In genomic region chr7:80444401-80445249, GRCm38 (mm10) we compare ENCODE assay signal across 9 mouse cellular contexts. TPM values are rescaled to one million over a fixed set of nuclear protein-coding genes. Genes with fewer than 3 reads are reported as not detected.
DNase-seq lines count a peak whose midpoint lies in the region; ATAC-seq and TF ChIP-seq lines count a peak whose summit lies in the region.
"Had no signal": no experiment of that assay in that cellular context is flagged by ENCODE, and none has a peak within 500 bp of the region (broad histone marks: within the 10 kb centered on the region; RNA-seq: fewer than 3 reads in every experiment).

No protein-coding gene starts in this region.

- WGBS in bone marrow, adult 2 months = 24% methylated on average over 17 of the region's 17 CpGs
- WGBS in intestine, embryonic 16.5 days = 49% methylated on average over 17 of the region's 17 CpGs
- WGBS in forebrain, embryonic 13.5 days = 76% methylated on average over 17 of the region's 17 CpGs
- WGBS in hindbrain, embryonic 16.5 days = 64% methylated on average over 17 of the region's 17 CpGs

- no peak overlapping the region for H3K4me3 ChIP-seq in gastrocnemius, adult 2 months
- peak overlapping the region; percentile 5 for H3K4me3 ChIP-seq in bone marrow, adult 2 months (replicated peaks; ENCODE audit: control insufficient read depth, low read depth, low read length)
- H3K4me3 ChIP-seq in intestine, embryonic 16.5 days (ENCODE audit: low read length) = no peak overlapping the region
- no peak overlapping the region for H3K4me3 ChIP-seq in forebrain, embryonic 13.5 days
- H3K4me3 ChIP-seq in hindbrain, embryonic 16.5 days (ENCODE audit: low read length) = no peak overlapping the region
- H3K4me3 ChIP-seq: myocyte had no signal

- peak; percentile 48 for DNase-seq in gastrocnemius, postnatal 14 days
- no peak for DNase-seq in gastrocnemius, adult 2 months
- DNase-seq in ovary, postnatal 14 days (ENCODE audit: low spot score) = no peak

- no peak overlapping the region for H3K9ac ChIP-seq in intestine, embryonic 16.5 days (ENCODE audit: low read depth, low read length)
- H3K9ac ChIP-seq in forebrain, embryonic 13.5 days = no peak overlapping the region
- H3K9ac ChIP-seq in hindbrain, embryonic 16.5 days (ENCODE audit: low read depth, low read length) = no peak overlapping the region; the same call in 1 of the 2 replicates

- H3K36me3 ChIP-seq in intestine, embryonic 16.5 days (ENCODE audit: control insufficient read depth, insufficient read depth, low read length) = no peaks in the 10 kb centered on the region
- H3K36me3 ChIP-seq in forebrain, embryonic 13.5 days (ENCODE audit: poor library complexity, severe bottlenecking) = no peaks in the 10 kb centered on the region
- no peaks in the 10 kb centered on the region for H3K36me3 ChIP-seq in hindbrain, embryonic 16.5 days (ENCODE audit: control insufficient read depth, insufficient read depth, low read length)

- no peaks in the 10 kb centered on the region for H3K27me3 ChIP-seq in intestine, embryonic 16.5 days (replicated peaks; ENCODE audit: control insufficient read depth, insufficient read depth, low read length)
- no peaks in the 10 kb centered on the region for H3K27me3 ChIP-seq in forebrain, embryonic 13.5 days
- no peaks in the 10 kb centered on the region for H3K27me3 ChIP-seq in hindbrain, embryonic 16.5 days (replicated peaks; ENCODE audit: control insufficient read depth, insufficient read depth, low read length)

- no peak overlapping the region for H3K4me2 ChIP-seq in intestine, embryonic 16.5 days (ENCODE audit: low read depth, low read length)
- no peak overlapping the region for H3K4me2 ChIP-seq in forebrain, embryonic 13.5 days
- H3K4me2 ChIP-seq in hindbrain, embryonic 16.5 days (ENCODE audit: low read length) = no peak overlapping the region

- TF ChIP-seq POLR2A in bone marrow, adult 2 months (IDR thresholded peaks at IDR 0.05; ENCODE audit: borderline replicate concordance, control insufficient read depth, low read depth, low read length) = peak; percentile 42; the same call in 1 of the 2 replicates

- peaks cover 18% of the 10 kb centered on the region for H3K4me1 ChIP-seq in bone marrow, adult 2 months (ENCODE audit: control insufficient read depth, insufficient read depth, low read length)
- peaks cover 23% of the 10 kb centered on the region; the same call in 1 of the 2 replicates for H3K4me1 ChIP-seq in intestine, embryonic 16.5 days (ENCODE audit: control insufficient read depth, insufficient read depth, low read length)
- peaks cover 4% of the 10 kb centered on the region; the same call in 1 of the 2 replicates for H3K4me1 ChIP-seq in forebrain, embryonic 13.5 days
- no peaks in the 10 kb centered on the region for H3K4me1 ChIP-seq in hindbrain, embryonic 16.5 days (ENCODE audit: control insufficient read depth, insufficient read depth, low read depth, low read length)

- intact Hi-C loops in gastrocnemius, postnatal 14 days (cut with DNase I; ENCODE audit: low total_unique reads) = no loop called here
- intact Hi-C loops in gastrocnemius, adult 2 months (cut with DNase I) = loop anchor here (5.0 kb wide), 1 partner anchor 42 kb away; no protein-coding TSS in a partner anchor

- H3K9me3 ChIP-seq in intestine, embryonic 16.5 days (ENCODE audit: control insufficient read depth, low read length) = no peaks in the 10 kb centered on the region
- no peaks in the 10 kb centered on the region for H3K9me3 ChIP-seq in forebrain, embryonic 13.5 days (replicated peaks)
- no peaks in the 10 kb centered on the region for H3K9me3 ChIP-seq in hindbrain, embryonic 16.5 days (ENCODE audit: control insufficient read depth, low read length)

- peak; percentile 52; the same call in 1 of the 2 replicates for ATAC-seq in intestine, embryonic 16.5 days
- 0 out of 2 replicates have a peak, but pooled peaks have one; percentile 13 for ATAC-seq in monocyte, adult 5-6 weeks (replicated peaks; ENCODE audit: insufficient number of reproducible peaks, low FRiP score, low TSS enrichment, poor library complexity, severe bottlenecking)
- ATAC-seq in forebrain, embryonic 13.5 days = no peak
- ATAC-seq in hindbrain, embryonic 16.5 days = no peak

- TF ChIP-seq CTCF in gastrocnemius, adult 2 months (IDR thresholded peaks at IDR 0.05) = no peak
- no peak for TF ChIP-seq CTCF in bone marrow, adult 2 months (IDR thresholded peaks at IDR 0.05; ENCODE audit: control insufficient read depth, insufficient read depth, low read length)

- no peak overlapping the region for H3K27ac ChIP-seq in gastrocnemius, adult 2 months
- H3K27ac ChIP-seq in bone marrow, adult 2 months (ENCODE audit: control insufficient read depth, insufficient read depth, low read depth, low read length, poor library complexity) = peak overlapping the region; percentile 95
- no peak overlapping the region for H3K27ac ChIP-seq in intestine, embryonic 16.5 days (ENCODE audit: low read length)
- no peak overlapping the region for H3K27ac ChIP-seq in forebrain, embryonic 13.5 days
- no peak overlapping the region for H3K27ac ChIP-seq in hindbrain, embryonic 16.5 days (ENCODE audit: low read depth, low read length)

RNA-seq across cellular contexts. Expression of gene Furin, which starts 39.4 kb away (rescaled TPM):
- total RNA-seq in gastrocnemius, postnatal 14 days (2021) = 10 to 100 TPM; 49.4 to 51.9 TPM
- 10 to 100 TPM; 48.5 to 49.0 TPM for total RNA-seq in gastrocnemius, adult 2 months (2021)
- polyA plus RNA-seq in bone marrow, adult 2 months (2011; ENCODE audit: insufficient read depth, insufficient read length, low replicate concordance, missing spikeins) = 22.2 and 31.0 TPM in 2 replicates
- polyA plus RNA-seq in intestine, embryonic 16.5 days (2015; fragmentation: Nextera tagmentation; extraction: Ambion mirVana) = 7.8 and 9.7 TPM in 2 replicates
- 31.1 to 46.2 TPM (median 34.3 TPM) in 3 replicates for total RNA-seq in monocyte, adult 5-6 weeks (2017)
- 3.0 and 3.4 TPM in 2 replicates for polyA plus RNA-seq in forebrain, embryonic 13.5 days (2015; fragmentation: Nextera tagmentation; extraction: Ambion mirVana)
- 3.9 and 4.5 TPM in 2 replicates for polyA plus RNA-seq in hindbrain, embryonic 16.5 days (2015; fragmentation: Nextera tagmentation; extraction: Ambion mirVana)

RNA-seq across cellular contexts. Expression of gene Fes, which starts 56.9 kb away (rescaled TPM):
- total RNA-seq in gastrocnemius, postnatal 14 days (2021) = 1 to 10 TPM; 5.7 to 7.6 TPM
- total RNA-seq in gastrocnemius, adult 2 months (2021) = 1 to 10 TPM; 2.6 to 3.9 TPM
- 143 and 311 TPM in 2 replicates for polyA plus RNA-seq in bone marrow, adult 2 months (2011; ENCODE audit: insufficient read depth, insufficient read length, low replicate concordance, missing spikeins)
- polyA plus RNA-seq in intestine, embryonic 16.5 days (2015; fragmentation: Nextera tagmentation; extraction: Ambion mirVana) = 10.9 and 11.6 TPM in 2 replicates
- 117 to 175 TPM (median 150 TPM) in 3 replicates for total RNA-seq in monocyte, adult 5-6 weeks (2017)
- polyA plus RNA-seq in forebrain, embryonic 13.5 days (2015; fragmentation: Nextera tagmentation; extraction: Ambion mirVana) = 4.0 and 4.1 TPM in 2 replicates
- polyA plus RNA-seq in hindbrain, embryonic 16.5 days (2015; fragmentation: Nextera tagmentation; extraction: Ambion mirVana) = 3.8 and 4.9 TPM in 2 replicates

Comparison
In these comparisons a context has a peak if more than half of its experiments do, and no peak if none do; other contexts are left out.
1. ATAC-seq: peak in intestine, embryonic 16.5 days (single experiment) and monocyte, adult 5-6 weeks (single experiment); none in forebrain, embryonic 13.5 days (single experiment) and hindbrain, embryonic 16.5 days (single experiment).
2. RNA of gene Fes, which starts 56.9 kb away (polyA plus RNA-seq): 143 to 311 TPM in bone marrow, adult 2 months; 10.9 to 11.6 TPM in intestine, embryonic 16.5 days, 4.0 to 4.1 TPM in forebrain, embryonic 13.5 days and 3.8 to 4.9 TPM in hindbrain, embryonic 16.5 days; every median in the first group is over 10 times any median in the second.